Mouse (Mus musculus) hindbrain, embryonic 16.5 days (tissue): ENCODE measurements at regions not wholly inside any gene's neighbourhood (a gene's known extent, or its start where the extent isn't known, plus 50 kb on each side); places are given as distances from the start of the nearest gene placed in this dataset.

Experiments used
- ATAC-seq: fragments of 200-750 bp; cut with Nextera tagmentation; 2 replicates; pipeline ENCODE4 v1.8.0; 2017; ENCODE audit warnings: moderate TSS enrichment, moderate library complexity
- H3K27ac ChIP-seq: fragments of 300-500 bp; sonication (generic); 2 replicates; pipeline ENCODE4 v1.5.1; 2014; ENCODE audit warnings: low read depth, mild to moderate bottlenecking, control low read depth, low read length, moderate library complexity
- H3K27me3 ChIP-seq: fragments of 300-500 bp; sonication (generic); replicated peaks from 2 replicates; pipeline ENCODE4 v1.6.1; 2014; ENCODE audit warnings: low read length; ENCODE audit not compliant: control insufficient read depth, insufficient read depth
- H3K36me3 ChIP-seq: fragments of 300-500 bp; sonication (generic); 2 replicates; pipeline ENCODE4 v1.6.1; 2014; ENCODE audit warnings: mild to moderate bottlenecking, low read length, moderate library complexity, mixed read lengths; ENCODE audit not compliant: control insufficient read depth, insufficient read depth
- H3K4me1 ChIP-seq: fragments of 300-500 bp; sonication (generic); 2 replicates; pipeline ENCODE4 v1.6.1; 2014; ENCODE audit warnings: low read depth, low read length; ENCODE audit not compliant: control insufficient read depth, insufficient read depth
- H3K4me2 ChIP-seq: fragments of 300-500 bp; sonication (generic); 2 replicates; pipeline ENCODE4 v1.6.1; 2014; ENCODE audit warnings: mild to moderate bottlenecking, low read length, control low read depth, moderate library complexity
- H3K4me3 ChIP-seq: fragments of 300-500 bp; sonication (generic); 2 replicates; pipeline ENCODE4 v1.5.1; 2014; ENCODE audit warnings: mild to moderate bottlenecking, low read length, control low read depth, moderate library complexity
- H3K9ac ChIP-seq: fragments of 300-500 bp; sonication (generic); 2 replicates; pipeline ENCODE4 v1.6.1; 2014; ENCODE audit warnings: low read depth, mild to moderate bottlenecking, control low read depth, low read length, moderate library complexity
- H3K9me3 ChIP-seq: fragments of 300-500 bp; sonication (generic); 2 replicates; pipeline ENCODE4 v1.6.1; 2014; ENCODE audit warnings: mild to moderate bottlenecking, low read length, moderate library complexity; ENCODE audit not compliant: control insufficient read depth
- WGBS: fragments of 180-500 bp; shearing (Covaris S2); extraction: QIAGEN DNeasy Blood & Tissue Kit; methylation state at CpG from one replicate; pipeline ENCODE4 v1.1.7; 2014; 5-methylcytosine and 5-hydroxymethylcytosine counted together

- no peaks in the 10 kb centered on the region for H3K36me3 ChIP-seq
- WGBS: 81% methylated on average over 7 of the region's 7 CpGs
- ATAC-seq: no peak
These were observed 120.7 kb upstream of the Gm15217 start for GRCm38 (mm10) chr14:46258551-46258950.

GRCm38 (mm10) chr14:46260291-46260980, 118.8 kb upstream of the Gm15217 start:
- no peaks in the 10 kb centered on the region for H3K36me3 ChIP-seq
- ATAC-seq: no peak
- no peak overlapping the region for H3K27ac ChIP-seq
- H3K4me3 ChIP-seq: no peak overlapping the region
- H3K9me3 ChIP-seq: no peaks in the 10 kb centered on the region
- H3K27me3 ChIP-seq: no peaks in the 10 kb centered on the region
- no peaks in the 10 kb centered on the region for H3K4me1 ChIP-seq
- 82% methylated on average over 4 of the region's 4 CpGs for WGBS
- no peak overlapping the region for H3K4me2 ChIP-seq
- no peak overlapping the region for H3K9ac ChIP-seq

More at GRCm38 (mm10) chr14:46258551-46258950, 120.7 kb upstream of the Gm15217 start:
- H3K4me3 ChIP-seq: no peak overlapping the region
- no peak overlapping the region for H3K4me2 ChIP-seq
- H3K27ac ChIP-seq: no peak overlapping the region
- H3K4me1 ChIP-seq: no peaks in the 10 kb centered on the region
- H3K27me3 ChIP-seq: no peaks in the 10 kb centered on the region
- no peaks in the 10 kb centered on the region for H3K9me3 ChIP-seq
- H3K9ac ChIP-seq: no peak overlapping the region

GRCm38 (mm10) chr14:46275455-46275854, 103.8 kb upstream of the Gm15217 start:
- no peaks in the 10 kb centered on the region for H3K9me3 ChIP-seq
- 93% methylated on average over 10 of the region's 10 CpGs for WGBS
- H3K27me3 ChIP-seq: no peaks in the 10 kb centered on the region
- no peak overlapping the region for H3K4me2 ChIP-seq
- no peak overlapping the region for H3K27ac ChIP-seq
- no peaks in the 10 kb centered on the region for H3K4me1 ChIP-seq
- H3K9ac ChIP-seq: no peak overlapping the region
- no peaks in the 10 kb centered on the region for H3K36me3 ChIP-seq
- no peak overlapping the region for H3K4me3 ChIP-seq
- no peak for ATAC-seq

DNA sequence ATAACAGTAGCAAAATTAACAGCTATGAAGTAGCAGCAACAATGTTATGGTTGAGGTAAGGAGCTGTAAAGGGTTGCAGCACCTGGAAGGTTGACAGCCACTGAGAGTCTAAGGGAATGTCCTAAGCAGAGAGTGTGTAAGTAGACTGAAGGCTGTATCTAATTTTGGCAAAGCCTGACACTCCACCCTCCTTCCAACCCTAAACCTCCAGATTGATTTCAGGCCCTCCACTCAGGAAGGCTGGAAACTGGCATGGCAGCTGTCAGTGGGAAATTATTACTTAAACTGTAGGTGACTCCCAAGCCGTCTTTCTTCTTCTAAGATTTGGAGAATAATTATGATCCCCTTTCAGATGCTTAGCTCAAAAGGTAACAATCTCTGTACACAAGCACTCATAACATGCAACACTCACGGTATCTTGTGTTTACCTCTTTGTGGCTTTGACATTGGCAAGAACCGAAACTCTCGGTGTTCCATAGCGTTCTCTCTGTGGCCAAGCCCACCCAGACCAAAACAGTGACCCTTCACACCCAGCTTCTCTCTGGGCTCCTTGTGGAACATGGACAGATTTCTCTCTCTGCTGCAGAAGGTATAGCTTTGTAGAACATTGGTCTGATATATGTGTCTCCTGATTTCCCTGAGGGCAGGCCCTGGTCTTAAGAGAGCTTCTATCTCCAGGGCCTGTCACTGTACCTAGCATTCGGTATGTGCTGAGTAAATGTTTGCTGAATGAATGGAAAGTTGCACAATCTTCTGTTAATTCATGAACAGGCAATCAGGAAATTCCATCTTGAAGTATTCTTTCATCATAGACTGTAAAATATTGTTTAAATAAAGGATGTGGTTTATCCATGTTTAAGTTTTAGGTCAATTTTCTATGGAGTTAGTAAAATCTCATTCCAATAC, 102.0 kb upstream of the Gm15217 start:
- no peak overlapping the region for H3K27ac ChIP-seq
- no peak overlapping the region for H3K4me3 ChIP-seq
- no peak overlapping the region for H3K9ac ChIP-seq
- no peaks in the 10 kb centered on the region for H3K27me3 ChIP-seq
- H3K4me1 ChIP-seq: no peaks in the 10 kb centered on the region
- no peak overlapping the region for H3K4me2 ChIP-seq
- no peaks in the 10 kb centered on the region for H3K9me3 ChIP-seq
- WGBS: 92% methylated on average over 6 of the region's 6 CpGs
- no peak for ATAC-seq
- no peaks in the 10 kb centered on the region for H3K36me3 ChIP-seq

DNA sequence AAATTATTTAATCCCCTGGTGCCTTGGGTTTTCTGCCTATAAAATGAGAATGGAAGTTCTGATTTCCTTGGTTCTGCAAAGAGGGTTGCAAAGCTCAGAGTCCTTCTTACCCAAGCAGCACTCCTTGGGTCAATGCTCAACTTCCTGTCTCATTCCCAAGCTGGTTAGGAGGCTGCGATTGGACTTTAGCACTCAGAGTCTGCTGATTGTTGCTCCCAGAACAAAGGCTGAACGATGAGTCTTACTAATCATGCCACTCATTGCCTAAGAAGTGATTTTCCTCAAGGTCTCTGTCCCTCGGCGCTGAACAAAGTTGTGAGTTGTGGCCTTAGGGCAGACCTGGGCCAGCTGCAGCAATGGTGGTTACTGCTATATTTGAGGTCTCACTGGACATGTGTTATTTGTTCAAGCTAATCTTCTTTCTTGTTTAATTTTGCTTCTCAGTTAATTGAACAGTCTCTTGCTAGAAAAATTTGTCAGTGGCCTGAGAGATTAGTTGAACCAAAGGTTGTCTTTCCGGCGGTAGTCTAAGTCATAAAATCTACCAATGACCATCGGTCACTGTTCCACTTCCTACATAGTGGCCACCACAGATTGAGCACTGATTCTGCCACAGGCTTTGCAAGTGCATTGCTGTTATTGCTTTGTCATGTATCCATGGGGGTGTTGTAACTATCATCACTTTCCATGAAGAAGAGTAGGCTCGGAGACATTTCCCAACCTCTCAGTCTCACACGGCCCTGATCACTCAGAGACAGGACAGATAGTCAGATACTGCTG, 101.2 kb upstream of the Gm15217 start:
- no peaks in the 10 kb centered on the region for H3K36me3 ChIP-seq
- H3K9ac ChIP-seq: no peak overlapping the region
- WGBS: 90% methylated on average over 9 of the region's 9 CpGs
- H3K9me3 ChIP-seq: no peaks in the 10 kb centered on the region
- no peak overlapping the region for H3K4me3 ChIP-seq
- no peak overlapping the region for H3K27ac ChIP-seq
- H3K4me2 ChIP-seq: no peak overlapping the region
- no peaks in the 10 kb centered on the region for H3K4me1 ChIP-seq
- ATAC-seq: no peak
- H3K27me3 ChIP-seq: no peaks in the 10 kb centered on the region

DNA sequence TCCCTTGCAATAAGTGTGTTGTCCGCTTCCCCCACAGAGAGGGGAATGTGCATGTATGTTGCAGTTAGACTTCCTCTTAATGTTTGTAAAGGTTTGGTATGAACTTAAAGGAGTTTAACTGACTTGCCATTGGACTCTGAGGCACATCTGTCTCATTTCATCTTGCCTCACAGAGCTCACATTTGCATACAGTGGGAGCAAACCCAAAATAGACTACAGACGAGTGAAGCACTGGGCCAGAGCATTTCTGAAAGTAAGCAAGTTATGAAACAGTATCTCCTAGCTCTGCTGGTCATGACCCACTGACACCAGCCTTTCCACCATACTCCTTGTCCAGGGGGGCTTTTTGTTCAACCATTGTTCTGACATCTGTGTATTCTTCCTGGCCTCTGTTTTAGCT, 86.8 kb upstream of the Gm15217 start:
- H3K4me3 ChIP-seq: no peak overlapping the region
- H3K4me1 ChIP-seq: no peaks in the 10 kb centered on the region
- no peak overlapping the region for H3K9ac ChIP-seq
- H3K9me3 ChIP-seq: no peaks in the 10 kb centered on the region
- H3K36me3 ChIP-seq: no peaks in the 10 kb centered on the region
- ATAC-seq: no peak
- H3K27me3 ChIP-seq: no peaks in the 10 kb centered on the region
- no peak overlapping the region for H3K27ac ChIP-seq
- WGBS: 58% methylated on average over 2 of the region's 2 CpGs
- no peak overlapping the region for H3K4me2 ChIP-seq

- H3K27me3 ChIP-seq: no peaks in the 10 kb centered on the region
- H3K27ac ChIP-seq: no peak overlapping the region
- H3K9me3 ChIP-seq: no peaks in the 10 kb centered on the region
- H3K4me2 ChIP-seq: no peak overlapping the region
- H3K9ac ChIP-seq: no peak overlapping the region
- no peak for ATAC-seq
- H3K4me1 ChIP-seq: no peaks in the 10 kb centered on the region
- H3K4me3 ChIP-seq: no peak overlapping the region
- no peaks in the 10 kb centered on the region for H3K36me3 ChIP-seq
These were observed 82.9 kb upstream of the Gm15217 start for GRCm38 (mm10) chr14:46296275-46296674.

DNA sequence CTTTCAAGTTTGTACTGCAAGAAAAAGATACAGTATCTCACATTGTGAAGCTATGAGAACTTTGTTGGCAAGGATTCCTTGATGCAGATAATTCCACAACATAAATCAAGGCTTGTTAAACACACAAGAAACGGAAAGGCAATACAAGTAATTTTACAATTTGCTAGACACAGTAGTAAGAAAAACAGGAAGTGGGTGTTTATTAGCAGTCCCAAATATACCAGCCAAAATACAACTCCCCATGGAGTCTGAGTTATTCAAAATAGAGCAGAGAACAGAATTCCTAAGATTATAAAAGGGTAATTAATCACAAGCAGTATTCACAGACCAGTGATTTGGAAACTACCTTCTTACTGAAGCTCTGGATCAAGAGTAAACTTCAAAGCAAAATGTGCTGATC, 78.7 kb upstream of the Gm15217 start:
- Histone ChIP-seq H3K4me1 (no peaks in the 10 kb centered on the region), H3K27ac (no peak overlapping the region)

GRCm38 (mm10) chr14:46302601-46303000, 76.6 kb upstream of the Gm15217 start:
- no peak for ATAC-seq
- H3K4me1 ChIP-seq: no peaks in the 10 kb centered on the region
- no peak overlapping the region for H3K27ac ChIP-seq
- 89% methylated on average over 2 of the region's 2 CpGs for WGBS
- H3K4me3 ChIP-seq: no peak overlapping the region
- no peak overlapping the region for H3K9ac ChIP-seq
- no peaks in the 10 kb centered on the region for H3K9me3 ChIP-seq
- no peaks in the 10 kb centered on the region for H3K36me3 ChIP-seq
- no peak overlapping the region for H3K4me2 ChIP-seq
- H3K27me3 ChIP-seq: no peaks in the 10 kb centered on the region

More for the DNA sequence above, 78.7 kb upstream of the Gm15217 start:
- 76% methylated on average over 1 of the region's 1 CpGs for WGBS
- no peak for ATAC-seq
- Histone ChIP-seq H3K27me3 (no peaks in the 10 kb centered on the region), H3K36me3 (no peaks in the 10 kb centered on the region), H3K9me3 (no peaks in the 10 kb centered on the region), H3K4me3 (no peak overlapping the region), H3K4me2 (no peak overlapping the region), H3K9ac (no peak overlapping the region)
